Mouse (Mus musculus) hindbrain, embryonic 15.5 days (tissue): Measurements from ENCODE around the gene H2-Ob. TPM values are rescaled to one million over a fixed set of nuclear protein-coding genes. Genes with fewer than 3 reads are reported as not detected.
A peak's percentile ranks its signal among the peaks of the same experiment; 100 is the strongest.

Experiments
- ATAC-seq: fragments of 200-750 bp; cut with Nextera tagmentation; 2 replicates; pipeline ENCODE4 v1.8.0; 2017; ENCODE audit warnings: low read depth, moderate number of reproducible peaks, moderate TSS enrichment; ENCODE audit not compliant: low FRiP score
- H3K27ac ChIP-seq: fragments of 300-500 bp; sonication (generic); replicated peaks from 2 replicates; pipeline ENCODE4 v1.5.1; 2015; ENCODE audit warnings: mild to moderate bottlenecking, inconsistent platforms
- H3K27me3 ChIP-seq: fragments of 300-500 bp; sonication (generic); 2 replicates; pipeline ENCODE4 v1.6.1; 2015; ENCODE audit warnings: control low read depth, inconsistent platforms
- H3K36me3 ChIP-seq: fragments of 300-500 bp; sonication (generic); 2 replicates; pipeline ENCODE4 v1.6.1; 2015; ENCODE audit warnings: control low read depth, inconsistent platforms
- H3K4me1 ChIP-seq: fragments of 300-500 bp; sonication (generic); replicated peaks from 2 replicates; pipeline ENCODE4 v1.6.1; 2015; ENCODE audit warnings: control low read depth, inconsistent platforms
- H3K4me2 ChIP-seq: fragments of 300-500 bp; sonication (generic); 2 replicates; pipeline ENCODE4 v1.6.1; 2015; ENCODE audit warnings: moderate library complexity, mild to moderate bottlenecking, inconsistent platforms
- H3K4me3 ChIP-seq: fragments of 300-500 bp; sonication (generic); 2 replicates; pipeline ENCODE4 v1.5.1; 2015; ENCODE audit warnings: mild to moderate bottlenecking, inconsistent platforms
- H3K9ac ChIP-seq: fragments of 300-500 bp; sonication (generic); 2 replicates; pipeline ENCODE4 v1.6.1; 2015; ENCODE audit warnings: inconsistent platforms
- H3K9me3 ChIP-seq: fragments of 300-500 bp; sonication (generic); 2 replicates; pipeline ENCODE4 v1.6.1; 2016; ENCODE audit warnings: control low read depth, inconsistent platforms
- WGBS: fragments of 180-500 bp; shearing (Covaris S2); methylation state at CpG from one replicate; pipeline ENCODE4 v1.1.7; 2015; 5-methylcytosine and 5-hydroxymethylcytosine counted together
- polyA plus RNA-seq: library from polyadenylated mRNA; unstranded; fragments of >200 nt; fragmentation: Nextera tagmentation; extraction: Ambion mirVana; gene quantifications from 2 replicates; pipeline ENCODE4 v1.2.1, GENCODE M21; 2015

The H2-Ob gene
- polyA plus RNA-seq, 1 experiment from 2014 or later = 0.21 TPM

DNA sequence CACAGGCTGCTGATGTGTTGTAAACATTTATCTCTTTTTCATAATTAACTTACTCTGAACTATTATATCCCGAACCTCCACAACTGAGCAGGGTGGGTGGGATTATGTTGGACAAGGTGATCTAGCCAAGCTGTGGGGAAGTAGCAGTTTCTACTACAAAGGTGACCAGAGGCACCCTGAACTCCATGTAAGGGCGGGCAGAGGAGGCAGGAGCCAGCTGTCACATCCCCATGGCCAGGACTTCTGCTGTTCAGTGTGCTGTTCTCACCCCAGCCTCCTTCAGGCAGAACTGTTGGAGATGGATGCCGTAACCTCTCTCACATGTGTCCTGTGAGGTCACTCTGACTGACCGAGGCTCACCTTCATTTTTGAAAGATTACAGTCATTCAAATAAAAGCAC is 31.1 kb downstream of the H2-Ob start:
- no peak overlapping the region for H3K4me3 ChIP-seq
- H3K27ac ChIP-seq = no peak overlapping the region
- H3K4me2 ChIP-seq = no peak overlapping the region
- H3K36me3 ChIP-seq = no peaks in the 10 kb centered on the region
- no peak overlapping the region for H3K9ac ChIP-seq
- H3K27me3 ChIP-seq = peaks cover 12% of the 10 kb centered on the region
- 75% methylated on average over 4 of the region's 4 CpGs for WGBS
- H3K9me3 ChIP-seq = no peaks in the 10 kb centered on the region
- H3K4me1 ChIP-seq = peaks cover 4% of the 10 kb centered on the region
- ATAC-seq = no peak

DNA sequence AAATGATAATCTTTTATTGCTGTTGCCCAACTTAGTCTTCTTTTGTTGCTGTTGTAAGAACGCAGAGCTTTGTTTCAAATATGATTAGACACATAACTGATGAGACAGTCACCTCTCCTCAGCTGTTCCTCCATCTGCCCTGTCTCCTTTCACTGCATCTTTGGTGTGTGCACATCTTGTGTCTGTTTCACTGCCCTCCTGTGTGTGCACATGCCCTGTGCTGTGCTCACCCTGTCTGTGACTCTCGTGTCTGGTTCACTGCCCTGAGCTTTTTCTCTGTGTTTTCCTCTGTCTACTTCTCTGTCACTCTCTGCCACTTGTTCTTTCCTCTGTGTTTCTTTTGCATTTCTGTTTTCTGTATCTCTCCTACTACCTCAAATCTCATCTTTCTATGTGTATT is 31.5 kb downstream of the H2-Ob start:
- Histone ChIP-seq H3K36me3 (no peaks in the 10 kb centered on the region), H3K4me2 (no peak overlapping the region), H3K27me3 (peaks cover 9% of the 10 kb centered on the region), H3K9me3 (no peaks in the 10 kb centered on the region), H3K4me3 (no peak overlapping the region), H3K27ac (no peak overlapping the region), H3K4me1 (peaks cover under 1% of the 10 kb centered on the region; the same call in 1 of the 2 replicates), H3K9ac (no peak overlapping the region)
- no peak for ATAC-seq
- WGBS = 88% methylated on average over 2 of the region's 2 CpGs

DNA sequence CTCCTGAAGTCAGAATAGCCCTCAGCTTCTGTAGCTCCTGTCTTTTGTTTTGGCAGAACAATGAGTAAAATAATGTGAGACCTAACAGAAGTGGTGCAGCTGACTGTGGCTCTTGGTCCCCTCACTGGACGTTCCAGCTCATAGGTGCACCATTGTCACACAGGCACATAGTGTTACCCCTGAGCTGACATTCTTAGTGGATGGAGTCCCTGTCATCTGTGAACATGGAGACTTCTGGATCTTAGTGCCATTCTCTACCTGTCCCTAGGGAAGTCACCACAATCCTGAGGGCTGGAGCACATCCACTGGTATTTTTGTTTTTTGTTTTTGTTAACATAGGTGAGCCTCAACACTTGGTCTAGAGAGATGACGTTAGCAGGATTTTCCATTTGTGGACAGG is 32.2 kb downstream of the H2-Ob start:
- H3K27me3 ChIP-seq = peaks cover 5% of the 10 kb centered on the region; the same call in 1 of the 2 replicates
- WGBS = 69% methylated on average over 2 of the region's 2 CpGs
- H3K4me2 ChIP-seq = no peak overlapping the region
- no peak overlapping the region for H3K4me3 ChIP-seq
- H3K9me3 ChIP-seq = no peaks in the 10 kb centered on the region
- ATAC-seq = no peak
- H3K27ac ChIP-seq = no peak overlapping the region
- no peaks in the 10 kb centered on the region for H3K4me1 ChIP-seq
- H3K36me3 ChIP-seq = no peaks in the 10 kb centered on the region
- H3K9ac ChIP-seq = no peak overlapping the region

- Histone ChIP-seq H3K4me1 (no peaks in the 10 kb centered on the region), H3K9ac (no peak overlapping the region), H3K4me2 (no peak overlapping the region), H3K9me3 (no peaks in the 10 kb centered on the region), H3K36me3 (no peaks in the 10 kb centered on the region), H3K4me3 (no peak overlapping the region), H3K27me3 (no peaks in the 10 kb centered on the region), H3K27ac (no peak overlapping the region)
- WGBS = 97% methylated on average over 1 of the region's 1 CpGs
- ATAC-seq = no peak
These were observed 33.4 kb downstream of the H2-Ob start for GRCm38 (mm10) chr17:34272102-34272501.

- no peaks in the 10 kb centered on the region for H3K4me1 ChIP-seq
- H3K27me3 ChIP-seq = no peaks in the 10 kb centered on the region
- no peak overlapping the region for H3K27ac ChIP-seq
- WGBS = 87% methylated on average over 1 of the region's 1 CpGs
- no peak overlapping the region for H3K4me2 ChIP-seq
- H3K4me3 ChIP-seq = no peak overlapping the region
- no peaks in the 10 kb centered on the region for H3K9me3 ChIP-seq
- H3K9ac ChIP-seq = no peak overlapping the region
- ATAC-seq = no peak
- no peaks in the 10 kb centered on the region for H3K36me3 ChIP-seq
These were observed 41.9 kb downstream of the H2-Ob start for GRCm38 (mm10) chr17:34280499-34281038.

- WGBS = 79% methylated on average over 1 of the region's 1 CpGs
These were observed 43.1 kb downstream of the H2-Ob start for GRCm38 (mm10) chr17:34281836-34282235.

GRCm38 (mm10) chr17:34285371-34285770 is 46.7 kb downstream of the H2-Ob start:
- Histone ChIP-seq H3K4me1 (no peaks in the 10 kb centered on the region), H3K36me3 (no peaks in the 10 kb centered on the region), H3K9me3 (no peaks in the 10 kb centered on the region), H3K9ac (no peak overlapping the region), H3K27ac (no peak overlapping the region), H3K4me3 (no peak overlapping the region), H3K4me2 (no peak overlapping the region), H3K27me3 (no peaks in the 10 kb centered on the region)
- WGBS = 81% methylated on average over 4 of the region's 4 CpGs
- ATAC-seq = no peak

More at GRCm38 (mm10) chr17:34281836-34282235, 43.1 kb downstream of the H2-Ob start:
- no peak overlapping the region for H3K4me3 ChIP-seq
- no peak overlapping the region for H3K27ac ChIP-seq
- H3K4me1 ChIP-seq = no peaks in the 10 kb centered on the region
- no peak overlapping the region for H3K9ac ChIP-seq
- no peaks in the 10 kb centered on the region for H3K36me3 ChIP-seq
- ATAC-seq = no peak
- H3K27me3 ChIP-seq = no peaks in the 10 kb centered on the region
- H3K9me3 ChIP-seq = no peaks in the 10 kb centered on the region
- H3K4me2 ChIP-seq = no peak overlapping the region

- WGBS = 45% methylated on average over 4 of the region's 4 CpGs
- H3K4me3 ChIP-seq = no peak overlapping the region
- no peaks in the 10 kb centered on the region for H3K27me3 ChIP-seq
- no peak for ATAC-seq
- H3K9me3 ChIP-seq = no peaks in the 10 kb centered on the region
- no peaks in the 10 kb centered on the region for H3K4me1 ChIP-seq
- H3K9ac ChIP-seq = no peak overlapping the region
- H3K4me2 ChIP-seq = no peak overlapping the region
- no peak overlapping the region for H3K27ac ChIP-seq
- no peaks in the 10 kb centered on the region for H3K36me3 ChIP-seq
These were observed 47.1 kb downstream of the H2-Ob start for GRCm38 (mm10) chr17:34285848-34286247.

GRCm38 (mm10) chr17:34286501-34286900 is 47.8 kb downstream of the H2-Ob start:
- Histone ChIP-seq H3K4me3 (no peak overlapping the region), H3K27ac (no peak overlapping the region), H3K27me3 (no peaks in the 10 kb centered on the region), H3K4me1 (no peaks in the 10 kb centered on the region; the same call in 1 of the 2 replicates), H3K4me2 (no peak overlapping the region), H3K9ac (no peak overlapping the region), H3K9me3 (no peaks in the 10 kb centered on the region), H3K36me3 (no peaks in the 10 kb centered on the region)
- no peak for ATAC-seq
- WGBS = 83% methylated on average over 5 of the region's 5 CpGs

GRCm38 (mm10) chr17:34286999-34287398 is 48.3 kb downstream of the H2-Ob start:
- no peaks in the 10 kb centered on the region for H3K9me3 ChIP-seq
- 74% methylated on average over 6 of the region's 6 CpGs for WGBS

GRCm38 (mm10) chr17:34287648-34288047 is 48.9 kb downstream of the H2-Ob start, which contains the start of gene H2-Aa:
TSS of gene H2-Aa (minus strand) at chr17:34287823.
- Histone ChIP-seq H3K9ac (no peak within 1 kb of the TSS), H3K27ac (no peak within 1 kb of the TSS), H3K9me3 (no peaks in the 10 kb centered on the region), H3K36me3 (no peaks in the 10 kb centered on the region), H3K27me3 (no peaks in the 10 kb centered on the region), H3K4me1 (no peaks in the 10 kb centered on the region; the same call in 1 of the 2 replicates), H3K4me2 (no peak within 1 kb of the TSS), H3K4me3 (no peak within 1 kb of the TSS)
- 15% methylated on average over 8 of the region's 8 CpGs for WGBS
- ATAC-seq = peak; percentile 65; the same call in 1 of the 2 replicates

More at GRCm38 (mm10) chr17:34286999-34287398, 48.3 kb downstream of the H2-Ob start:
- Histone ChIP-seq H3K36me3 (no peaks in the 10 kb centered on the region), H3K4me1 (no peaks in the 10 kb centered on the region; the same call in 1 of the 2 replicates), H3K27me3 (no peaks in the 10 kb centered on the region), H3K27ac (no peak overlapping the region), H3K4me2 (no peak overlapping the region), H3K4me3 (no peak overlapping the region), H3K9ac (no peak overlapping the region)
- no peak for ATAC-seq

DNA sequence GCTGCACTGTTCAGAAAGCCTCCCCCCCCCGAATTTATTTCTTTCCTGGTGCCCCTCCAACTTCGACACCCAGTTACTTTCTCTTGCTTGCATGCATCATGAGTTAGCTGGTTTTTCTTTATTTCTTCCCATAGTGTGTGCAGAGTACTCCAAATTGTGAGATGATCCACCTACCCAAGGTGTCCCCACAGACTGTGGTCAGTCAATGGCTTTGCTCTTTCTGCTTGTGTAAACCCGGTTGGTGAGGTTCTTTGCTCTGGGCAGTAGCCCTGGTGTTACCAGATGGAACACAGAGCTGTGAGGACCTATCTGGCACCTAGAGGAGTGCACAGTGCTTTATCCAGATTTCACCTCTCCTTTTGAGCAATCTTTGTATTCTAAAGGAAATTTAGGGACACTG is 49.4 kb downstream of the H2-Ob start:
- Histone ChIP-seq H3K27ac (no peak overlapping the region), H3K4me3 (no peak overlapping the region), H3K9ac (no peak overlapping the region), H3K4me1 (no peaks in the 10 kb centered on the region; the same call in 1 of the 2 replicates), H3K36me3 (no peaks in the 10 kb centered on the region), H3K27me3 (no peaks in the 10 kb centered on the region), H3K4me2 (no peak overlapping the region), H3K9me3 (no peaks in the 10 kb centered on the region)
- ATAC-seq = no peak
- WGBS = 77% methylated on average over 3 of the region's 3 CpGs

DNA sequence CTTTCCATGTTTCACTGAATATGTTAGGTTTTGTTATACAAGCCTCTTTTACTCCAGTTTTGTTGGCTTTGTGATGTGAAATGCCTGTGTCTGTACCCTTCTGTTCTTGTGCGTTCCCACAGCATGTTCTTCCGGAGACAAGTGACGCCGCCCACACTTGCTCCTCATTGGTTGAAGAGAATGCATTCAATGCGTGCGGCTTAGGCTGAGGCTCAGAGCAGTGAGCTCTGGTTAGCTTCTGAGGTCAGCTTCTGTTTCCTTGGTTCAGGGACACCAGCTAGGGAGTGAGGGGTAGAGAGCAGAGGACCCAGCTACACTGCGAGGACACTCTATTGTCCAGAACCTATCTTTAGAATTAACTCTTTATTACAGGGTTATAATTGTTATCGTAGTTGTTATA is 52.9 kb downstream of the H2-Ob start:
- ATAC-seq = peak; percentile 89
- Histone ChIP-seq H3K27me3 (no peaks in the 10 kb centered on the region), H3K9ac (no peak overlapping the region), H3K4me1 (peaks cover 7% of the 10 kb centered on the region), H3K4me3 (no peak overlapping the region), H3K9me3 (no peaks in the 10 kb centered on the region), H3K27ac (no peak overlapping the region), H3K36me3 (no peaks in the 10 kb centered on the region), H3K4me2 (0 out of 2 replicates have a peak overlapping the region, but pooled peaks have one; percentile 15)
- WGBS = 11% methylated on average over 8 of the region's 8 CpGs
